Mouse (Mus musculus): ENCODE results near the gene Smpd4.
A peak's percentile ranks its signal among the peaks of the same experiment; 100 is the strongest.

The Smpd4 gene

GRCm38 (mm10) chr16:17638036-17638628, 19.0 kb downstream of the Smpd4 start:
- DNase-seq (ENCODE audit: low read depth in 1 of 2, low spot score in 2 of 2) = no peak

- DNase-seq (ENCODE audit: low read depth in 1 of 2, low spot score in 2 of 2) = no peak
Observed at GRCm38 (mm10) chr16:17639081-17639480, 19.9 kb downstream of the Smpd4 start.

GRCm38 (mm10) chr16:17639951-17640350, 20.8 kb downstream of the Smpd4 start:
- DNase-seq (ENCODE audit: low read depth in 1 of 2, low spot score in 2 of 2) = no peak

GRCm38 (mm10) chr16:17640706-17641105, 21.6 kb downstream of the Smpd4 start:
- no peak for DNase-seq (ENCODE audit: low read depth in 1 of 2, low spot score in 2 of 2)

DNA sequence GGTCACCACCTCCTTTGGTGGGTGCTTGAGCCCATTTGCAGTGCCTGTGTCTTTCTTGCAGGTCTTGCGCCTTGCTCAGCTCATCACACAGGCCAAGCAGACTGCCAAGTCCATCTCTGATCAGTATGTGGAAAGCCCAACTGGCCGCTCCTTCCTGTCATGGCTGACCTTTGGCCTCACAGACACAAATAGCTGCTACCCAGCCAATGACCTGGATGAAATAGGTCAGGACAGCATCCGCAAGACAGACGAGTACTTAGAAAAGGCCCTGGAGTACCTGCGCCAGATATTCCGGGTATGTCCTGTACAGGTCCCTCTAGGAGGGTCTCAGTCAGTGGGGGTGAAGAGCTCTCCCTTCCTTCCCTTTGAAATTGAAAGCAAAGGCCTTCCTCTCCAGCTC, 22.1 kb downstream of the Smpd4 start:
- no peak for DNase-seq (ENCODE audit: low read depth in 1 of 2, low spot score in 2 of 2)

GRCm38 (mm10) chr16:17642311-17642710, 23.2 kb downstream of the Smpd4 start:
- DNase-seq (ENCODE audit: low read depth in 1 of 2, low spot score in 2 of 2) = no peak

DNA sequence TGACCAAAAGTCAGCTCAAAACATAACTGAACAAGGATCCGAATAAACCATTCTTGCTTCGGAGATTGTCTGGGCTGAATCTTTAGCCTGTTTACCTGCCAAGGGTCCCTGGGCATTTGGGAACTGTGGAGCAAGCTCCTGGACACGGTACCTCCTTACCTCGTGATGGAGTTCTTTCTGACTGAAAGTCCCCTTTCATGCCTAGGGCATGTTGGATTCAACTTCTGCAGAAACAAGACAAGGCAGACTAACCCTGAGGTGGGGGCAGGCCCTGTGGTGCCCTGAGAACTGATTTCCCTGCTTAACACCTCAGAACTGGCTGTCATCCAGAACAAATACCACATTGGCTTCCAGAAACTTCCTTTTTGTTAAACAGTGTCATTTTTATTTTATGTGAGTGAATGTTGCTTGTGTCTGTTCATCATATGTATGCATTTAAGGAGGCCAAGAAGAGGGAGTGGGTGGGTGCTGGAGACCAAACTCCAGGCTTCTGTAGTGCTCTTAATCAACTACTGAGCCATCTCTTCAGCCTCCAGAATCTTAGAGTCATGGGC, 24.4 kb downstream of the Smpd4 start:
- DNase-seq (ENCODE audit: low read depth in 1 of 2, low spot score in 2 of 2) = no peak

DNA sequence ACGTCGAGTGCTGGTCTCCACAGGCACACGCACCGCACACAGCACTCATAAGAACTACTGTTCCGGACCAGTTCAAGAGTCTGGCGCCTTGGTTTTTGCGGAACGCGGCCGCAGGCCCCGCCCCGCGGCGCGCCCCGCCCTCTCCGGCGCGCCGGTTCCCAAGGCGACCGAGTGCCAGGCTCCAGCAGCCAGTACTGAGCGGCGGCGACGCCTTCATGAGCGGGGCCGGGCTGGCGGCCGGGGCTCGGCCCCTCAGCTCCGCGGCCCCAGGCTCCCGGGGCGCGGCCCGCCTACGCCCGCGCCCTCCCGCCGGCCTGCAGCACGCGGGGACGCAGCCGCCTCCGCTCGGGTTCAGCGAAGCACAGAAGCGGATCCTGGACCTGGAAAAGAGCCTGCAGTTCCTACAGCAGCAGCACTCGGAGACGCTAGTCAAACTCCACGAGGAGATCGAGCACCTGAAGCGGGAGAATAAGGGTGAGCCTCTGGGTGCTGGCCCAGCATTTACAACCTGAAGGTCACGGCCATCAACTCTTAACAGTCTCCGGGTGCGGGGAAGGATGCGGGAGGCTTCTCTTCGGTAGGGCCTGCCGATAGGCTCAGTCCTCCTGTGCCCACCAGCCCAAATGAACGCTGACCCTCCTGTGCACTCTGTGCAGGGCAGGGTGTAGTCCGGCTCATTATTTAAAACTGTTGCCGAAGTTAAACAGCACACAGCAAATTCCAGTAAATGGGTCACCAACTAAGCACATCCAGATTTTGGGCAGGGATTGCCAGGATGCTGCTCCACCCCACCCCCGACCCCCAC, 27.4 kb downstream of the Smpd4 start, which contains the start of gene Ccdc74a:
Ccdc74a (plus strand) TSS at position 161 of the 805 bp plus-strand sequence.
- DNase-seq (ENCODE audit: low read depth in 1 of 2, low spot score in 2 of 2) = peak; percentile 48 to 61

DNA sequence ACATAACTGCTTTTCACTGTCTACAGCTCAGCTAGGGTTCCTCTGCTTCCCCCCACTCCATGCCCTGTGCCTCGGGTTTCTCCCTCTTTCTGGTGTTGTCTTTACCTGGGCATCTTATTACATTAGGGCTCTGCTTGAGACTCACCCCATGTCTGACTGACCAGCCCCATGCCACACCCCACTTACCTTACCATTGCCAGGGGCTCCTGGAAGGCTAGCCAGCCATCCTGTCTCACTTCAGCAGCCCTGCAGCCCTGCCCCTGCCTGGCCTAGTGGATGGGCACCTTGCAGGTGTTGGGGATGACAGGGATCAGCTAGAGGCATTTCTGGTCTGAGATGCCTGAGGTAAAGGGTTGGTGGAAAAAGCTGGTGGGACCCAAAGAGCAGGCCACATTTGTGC, 28.0 kb downstream of the Smpd4 start:
- DNase-seq (ENCODE audit: low read depth in 1 of 2, low spot score in 2 of 2) = no peak

DNA sequence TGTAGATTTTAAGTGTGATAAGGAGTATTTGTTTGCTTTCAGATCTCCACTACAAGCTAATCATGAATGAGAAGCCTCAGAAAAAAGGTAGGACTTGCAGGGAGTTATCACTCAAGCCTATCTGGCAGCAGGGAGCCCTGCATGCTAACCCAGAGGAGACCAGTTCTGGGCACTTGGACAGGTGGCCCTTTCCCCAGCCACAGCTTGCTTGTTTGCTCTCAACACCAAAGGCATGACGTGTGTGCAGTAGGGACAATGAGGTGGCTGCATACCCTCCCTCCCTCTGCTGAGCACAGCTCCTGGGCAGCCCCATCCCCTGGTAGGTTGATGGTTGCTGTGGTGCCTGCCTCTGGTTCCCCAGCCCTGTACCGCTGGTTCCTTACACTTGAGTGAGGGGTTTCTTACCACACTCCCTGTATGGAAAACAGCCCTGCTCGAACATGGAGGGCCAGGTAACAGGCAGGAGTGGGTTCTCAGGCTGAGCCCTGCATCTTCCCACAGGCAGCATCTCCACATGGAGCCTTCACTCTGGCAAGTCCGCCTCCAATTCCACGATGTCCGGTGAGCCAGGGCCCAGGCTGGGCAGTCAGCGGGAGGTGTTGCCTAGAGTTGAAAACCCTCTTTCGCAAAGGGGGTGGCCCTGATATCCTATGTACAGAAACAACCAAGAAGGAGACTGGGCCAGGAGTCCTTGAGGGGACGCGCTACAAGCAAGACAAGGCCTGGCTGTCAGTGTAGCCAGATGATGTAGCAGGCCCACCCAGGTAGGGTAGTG, 28.6 kb downstream of the Smpd4 start:
- no peak for DNase-seq (ENCODE audit: low read depth in 1 of 2, low spot score in 2 of 2)

DNA sequence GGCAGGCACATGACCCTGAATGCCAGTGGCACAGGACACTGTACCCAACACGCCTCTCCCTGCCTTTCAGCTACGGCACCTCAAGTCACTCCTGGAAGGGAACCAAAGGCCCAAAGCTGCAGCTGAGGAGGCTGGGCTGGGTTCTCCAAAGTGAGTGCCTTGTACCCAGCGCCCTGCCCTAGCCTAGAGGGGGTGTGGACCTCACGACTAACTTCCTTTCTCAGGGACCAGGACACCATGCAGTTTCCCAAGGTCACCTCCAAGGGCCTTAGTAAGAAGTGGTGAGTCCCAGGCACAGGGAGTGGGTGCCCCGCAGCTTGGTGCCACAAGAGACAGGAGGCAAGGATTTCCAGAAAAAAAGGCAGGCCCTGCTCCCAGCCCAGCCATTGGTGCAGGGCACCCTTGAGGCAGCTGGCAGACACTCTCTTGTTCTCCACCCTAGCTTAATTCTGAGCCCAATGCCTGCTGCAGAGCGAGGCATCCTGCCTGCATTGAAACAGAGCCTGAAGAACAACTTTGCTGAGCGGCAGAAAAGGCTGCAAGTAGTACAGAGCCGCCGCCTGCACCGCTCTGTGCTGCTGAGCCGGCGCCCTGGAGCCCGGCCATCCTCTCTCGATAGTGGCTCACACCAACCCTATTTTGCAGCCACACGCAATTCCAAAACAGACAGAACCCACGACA, 30.9 kb downstream of the Smpd4 start:
- DNase-seq (ENCODE audit: low read depth in 1 of 2, low spot score in 2 of 2) = no peak

DNA sequence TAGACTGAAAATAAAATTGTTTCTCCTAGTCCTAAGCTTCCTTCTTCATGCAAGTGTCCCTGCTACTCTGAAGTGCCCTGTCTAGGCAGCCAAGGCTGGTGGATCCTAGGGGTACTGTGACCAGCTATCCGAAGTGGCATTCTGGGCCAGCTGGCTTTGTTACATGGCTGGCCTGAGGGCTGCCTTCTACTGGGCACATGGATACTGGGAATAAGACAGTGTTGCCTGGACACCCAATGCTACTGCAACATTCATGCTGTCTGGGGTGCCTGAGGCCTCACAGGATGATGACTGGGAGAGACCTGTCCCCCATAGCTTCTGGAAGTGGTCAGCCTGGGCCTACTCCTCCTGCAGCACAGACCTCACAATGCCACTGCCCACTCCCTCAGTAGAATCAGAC, 31.6 kb downstream of the Smpd4 start:
- DNase-seq (ENCODE audit: low read depth in 1 of 2, low spot score in 2 of 2) = no peak

DNA sequence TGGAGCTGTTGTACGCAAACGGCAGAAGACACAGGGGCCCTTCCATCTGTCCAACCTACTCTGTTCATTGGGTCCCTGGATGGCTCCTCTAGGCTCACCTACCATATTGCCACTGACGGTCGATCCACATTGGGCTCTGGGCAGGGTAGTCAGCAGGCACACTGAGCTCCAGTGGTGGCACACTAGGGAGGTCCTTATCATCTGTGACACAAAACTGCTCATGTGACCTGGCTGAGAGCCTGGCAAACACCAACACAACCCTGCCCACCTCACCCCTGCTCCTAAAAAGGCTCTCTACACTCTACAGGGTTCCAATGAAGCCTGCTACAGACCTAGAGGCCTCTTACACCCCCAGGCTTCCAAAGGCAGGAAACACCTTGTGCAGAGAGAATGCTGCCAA, 33.5 kb downstream of the Smpd4 start:
- no peak for DNase-seq (ENCODE audit: low read depth in 1 of 2, low spot score in 2 of 2)

DNA sequence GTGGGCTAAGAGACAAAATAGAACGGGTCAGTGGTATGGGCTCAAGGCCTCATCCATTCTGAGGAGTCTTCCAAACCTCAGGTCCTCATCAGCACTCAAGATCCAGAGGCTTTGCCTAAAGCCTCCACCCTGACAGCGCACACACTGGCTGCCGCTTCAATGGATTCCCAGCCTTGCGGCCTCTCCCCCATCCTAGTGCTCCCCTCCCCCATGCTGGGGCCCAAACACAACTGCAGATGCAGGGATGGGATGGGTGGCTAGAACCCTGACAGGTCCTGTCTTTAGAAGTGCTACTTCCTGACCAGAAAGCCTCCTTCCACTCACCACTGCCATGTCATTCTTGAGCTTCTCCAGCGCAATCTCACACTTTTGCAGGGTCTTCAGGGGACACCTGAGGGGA, 34.4 kb downstream of the Smpd4 start:
- DNase-seq (ENCODE audit: low read depth in 1 of 2, low spot score in 2 of 2) = no peak

GRCm38 (mm10) chr16:17654188-17654795, 35.1 kb downstream of the Smpd4 start:
- DNase-seq (ENCODE audit: low read depth in 1 of 2, low spot score in 2 of 2) = no peak

DNA sequence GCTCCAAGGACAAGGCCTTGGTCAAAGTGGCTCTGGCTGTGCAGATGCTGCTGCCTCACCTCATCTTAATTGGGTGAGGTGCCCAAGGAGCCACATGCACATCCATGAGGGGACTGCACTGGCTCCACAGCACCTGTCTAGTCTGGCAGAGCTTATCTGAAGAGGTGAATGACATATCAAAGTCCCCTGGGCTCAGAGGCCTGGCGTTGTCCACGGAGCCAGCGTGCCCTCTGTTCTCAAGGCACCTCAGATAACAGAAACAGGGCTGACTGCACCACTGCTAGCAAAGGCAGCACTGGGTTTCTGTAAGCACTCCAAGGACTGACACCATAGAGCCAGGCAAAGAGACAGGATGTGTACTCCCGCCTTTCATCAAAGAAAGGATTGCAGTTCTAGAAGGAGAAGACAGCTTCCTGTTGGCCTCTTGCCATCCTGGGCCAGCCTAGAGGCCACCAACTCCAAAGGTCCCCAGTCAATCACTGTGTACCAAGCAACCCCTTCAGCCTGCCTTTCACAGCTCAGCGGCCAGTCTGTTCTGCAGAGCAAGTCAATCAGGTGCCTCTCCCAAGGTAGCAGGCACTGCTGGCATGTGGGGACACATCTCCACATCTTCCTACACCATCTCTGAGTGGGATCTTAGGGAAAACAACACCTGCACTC, 37.2 kb downstream of the Smpd4 start:
- DNase-seq (ENCODE audit: low read depth in 1 of 2, low spot score in 2 of 2) = no peak

- DNase-seq (ENCODE audit: low read depth in 1 of 2, low spot score in 2 of 2) = no peak
Observed at GRCm38 (mm10) chr16:17665568-17665967, 46.4 kb downstream of the Smpd4 start.

DNA sequence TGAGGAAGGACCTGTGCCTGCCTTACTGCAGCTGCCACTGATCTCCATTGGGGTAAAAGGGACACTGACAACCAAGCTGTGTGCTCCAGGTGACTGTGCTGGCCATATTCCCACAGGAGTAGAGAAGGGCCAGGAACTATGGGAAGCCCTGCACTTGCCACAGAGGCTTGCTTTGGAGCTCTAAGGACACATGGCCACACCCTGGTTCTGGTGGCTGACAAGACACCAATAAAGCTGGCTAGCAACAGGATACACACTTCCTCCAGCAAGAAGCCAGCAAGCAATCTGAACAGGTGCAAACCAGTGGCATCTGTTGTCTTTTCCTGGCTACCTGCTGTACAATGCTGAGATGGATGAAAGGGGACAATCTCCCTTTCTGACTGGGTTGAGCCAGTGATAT, 50.7 kb downstream of the Smpd4 start:
- no peak for DNase-seq (ENCODE audit: low read depth in 1 of 2, low spot score in 2 of 2)

All from monocyte, adult 2 months (primary cell).